Mouse (Mus musculus) neural tube, embryonic 14.5 days (tissue): ENCODE results near the gene Atat1. TPM values are rescaled to one million over a fixed set of nuclear protein-coding genes. Genes with fewer than 3 reads are reported as not detected.

ENCODE experiments used
- ATAC-seq: fragments of 200-750 bp; cut with Nextera tagmentation; 2 replicates; pipeline ENCODE4 v1.8.0; 2017; ENCODE audit warnings: low read depth, mild to moderate bottlenecking, moderate TSS enrichment, moderate library complexity
- H3K27ac ChIP-seq: fragments of 300-500 bp; sonication (generic); 2 replicates; pipeline ENCODE4 v1.5.1; 2014; ENCODE audit warnings: low read depth, mild to moderate bottlenecking, control low read depth, low read length, moderate library complexity, mixed read lengths
- H3K27me3 ChIP-seq: fragments of 300-500 bp; sonication (generic); 2 replicates; pipeline ENCODE4 v1.6.1; 2014; ENCODE audit warnings: low read length; ENCODE audit not compliant: control insufficient read depth, insufficient read depth
- H3K36me3 ChIP-seq: fragments of 300-500 bp; sonication (generic); 2 replicates; pipeline ENCODE4 v1.6.1; 2014; ENCODE audit warnings: low read length, mixed read lengths; ENCODE audit not compliant: control insufficient read depth, insufficient read depth
- H3K4me1 ChIP-seq: fragments of 300-500 bp; sonication (generic); 2 replicates; pipeline ENCODE4 v1.6.1; 2014; ENCODE audit warnings: low read length; ENCODE audit not compliant: control insufficient read depth, insufficient read depth
- H3K4me2 ChIP-seq: fragments of 300-500 bp; sonication (generic); 2 replicates; pipeline ENCODE4 v1.6.1; 2014; ENCODE audit warnings: mild to moderate bottlenecking, low read depth, low read length, control low read depth
- H3K4me3 ChIP-seq: fragments of 300-500 bp; sonication (generic); 2 replicates; pipeline ENCODE4 v1.5.1; 2014; ENCODE audit warnings: low read depth, low read length, control low read depth, mixed read lengths
- H3K9ac ChIP-seq: fragments of 300-500 bp; sonication (generic); replicated peaks from 2 replicates; pipeline ENCODE4 v1.6.1; 2014; ENCODE audit warnings: low read depth, mild to moderate bottlenecking, control low read depth, low read length, mixed read lengths
- H3K9me3 ChIP-seq: fragments of 300-500 bp; sonication (generic); 2 replicates; pipeline ENCODE4 v1.6.1; 2016; ENCODE audit warnings: low read length; ENCODE audit not compliant: control insufficient read depth
- WGBS: fragments of 180-500 bp; shearing (Covaris S2); extraction: QIAGEN DNeasy Blood & Tissue Kit; methylation state at CpG from one replicate; pipeline ENCODE4 v1.1.7; 2014; 5-methylcytosine and 5-hydroxymethylcytosine counted together
- polyA plus RNA-seq: library from polyadenylated mRNA; unstranded; fragments of >200 nt; fragmentation: Nextera tagmentation; extraction: Ambion mirVana; gene quantifications from 2 replicates; pipeline ENCODE4 v1.2.1, GENCODE M21; 2014

Atat1 gene
- polyA plus RNA-seq, 1 experiment from 2014 or later, result 481 TPM

GRCm38 (mm10) chr17:35919864-35920301 lies 10.0 kb upstream of the Atat1 start:
- 35% methylated on average over 6 of the region's 6 CpGs for WGBS
- peaks cover 23% of the 10 kb centered on the region for H3K4me1 ChIP-seq
- peak overlapping the region; percentile 97 for H3K27ac ChIP-seq
- H3K4me3 ChIP-seq, result peak overlapping the region; percentile 66
- H3K9me3 ChIP-seq, result no peaks in the 10 kb centered on the region
- H3K9ac ChIP-seq, result peak overlapping the region; percentile 99
- ATAC-seq, result no peak
- H3K27me3 ChIP-seq, result no peaks in the 10 kb centered on the region
- peak overlapping the region; percentile 69 for H3K4me2 ChIP-seq
- H3K36me3 ChIP-seq, result peaks cover 13% of the 10 kb centered on the region

GRCm38 (mm10) chr17:35919060-35919715 lies 9.3 kb upstream of the Atat1 start:
- peak; percentile 55 for ATAC-seq
- H3K4me3 ChIP-seq, result peak overlapping the region; percentile 66
- WGBS, result 4% methylated on average over 7 of the region's 7 CpGs

GRCm38 (mm10) chr17:35918276-35919059 lies 8.6 kb upstream of the Atat1 start:
- H3K36me3 ChIP-seq, result peaks cover 2% of the 10 kb centered on the region
- H3K27me3 ChIP-seq, result no peaks in the 10 kb centered on the region
- WGBS, result 0% methylated on average over 11 of the region's 11 CpGs
- peaks cover 23% of the 10 kb centered on the region for H3K4me1 ChIP-seq
- H3K9me3 ChIP-seq, result no peaks in the 10 kb centered on the region
- ATAC-seq, result no peak
- H3K4me2 ChIP-seq, result peak overlapping the region; percentile 69
- peak overlapping the region; percentile 97 for H3K27ac ChIP-seq
- peak overlapping the region; percentile 66 for H3K4me3 ChIP-seq
- H3K9ac ChIP-seq, result peak overlapping the region; percentile 99

More at GRCm38 (mm10) chr17:35919060-35919715, 9.3 kb upstream of the Atat1 start:
- H3K9ac ChIP-seq, result peak overlapping the region; percentile 99
- peak overlapping the region; percentile 97 for H3K27ac ChIP-seq
- H3K4me1 ChIP-seq, result peaks cover 23% of the 10 kb centered on the region
- H3K4me2 ChIP-seq, result peak overlapping the region; percentile 69
- no peaks in the 10 kb centered on the region for H3K27me3 ChIP-seq
- no peaks in the 10 kb centered on the region for H3K9me3 ChIP-seq
- peaks cover 9% of the 10 kb centered on the region for H3K36me3 ChIP-seq

- ATAC-seq, result peak; percentile 7; the same call in 1 of the 2 replicates
- WGBS, result under 1% methylated on average over 13 of the region's 13 CpGs
These were observed 7.8 kb upstream of the Atat1 start for GRCm38 (mm10) chr17:35917463-35918251.

GRCm38 (mm10) chr17:35917143-35917462 lies 7.2 kb upstream of the Atat1 start:
- Histone ChIP-seq H3K9me3 (no peaks in the 10 kb centered on the region), H3K9ac (peak overlapping the region; percentile 99), H3K27me3 (no peaks in the 10 kb centered on the region), H3K36me3 (peaks cover 6% of the 10 kb centered on the region), H3K27ac (peak overlapping the region; percentile 97), H3K4me3 (peak overlapping the region; percentile 66), H3K4me2 (peak overlapping the region; percentile 69), H3K4me1 (peaks cover 23% of the 10 kb centered on the region)
- WGBS, result 0% methylated on average over 8 of the region's 8 CpGs
- ATAC-seq, result no peak

More at GRCm38 (mm10) chr17:35917463-35918251, 7.8 kb upstream of the Atat1 start:
- Histone ChIP-seq H3K4me1 (peaks cover 23% of the 10 kb centered on the region), H3K9me3 (no peaks in the 10 kb centered on the region), H3K4me2 (peak overlapping the region; percentile 69), H3K4me3 (peak overlapping the region; percentile 66), H3K36me3 (peaks cover 3% of the 10 kb centered on the region), H3K27me3 (no peaks in the 10 kb centered on the region), H3K27ac (peak overlapping the region; percentile 97), H3K9ac (peak overlapping the region; percentile 99)

GRCm38 (mm10) chr17:35916297-35917142 lies 6.6 kb upstream of the Atat1 start, which contains the start of the genes Mrps18b and Ppp1r10:
Gene Mrps18b, minus strand, starts transcription at chr17:35916389.
Gene Ppp1r10, plus strand, starts transcription at chr17:35916434.
- Histone ChIP-seq H3K27me3 (no peaks in the 10 kb centered on the region), H3K4me1 (peaks cover 17% of the 10 kb centered on the region), H3K36me3 (peaks cover 6% of the 10 kb centered on the region), H3K9me3 (no peaks in the 10 kb centered on the region), H3K4me2 (peak within 1 kb of the TSS; percentile 69), H3K27ac (peak within 1 kb of the TSS; percentile 97), H3K4me3 (peak within 1 kb of the TSS; percentile 66), H3K9ac (peak within 1 kb of the TSS; percentile 99)
- under 1% methylated on average over 83 of the region's 83 CpGs for WGBS
- peak; percentile 91 for ATAC-seq

- H3K4me2 ChIP-seq, result peak overlapping the region; percentile 69
- peak overlapping the region; percentile 97 for H3K27ac ChIP-seq
- peaks cover 9% of the 10 kb centered on the region for H3K36me3 ChIP-seq
- H3K9ac ChIP-seq, result peak overlapping the region; percentile 99
- 3% methylated on average over 28 of the region's 28 CpGs for WGBS
- H3K4me1 ChIP-seq, result peaks cover 14% of the 10 kb centered on the region
- peak overlapping the region; percentile 66 for H3K4me3 ChIP-seq
- no peaks in the 10 kb centered on the region for H3K9me3 ChIP-seq
- no peaks in the 10 kb centered on the region for H3K27me3 ChIP-seq
- no peak for ATAC-seq
These were observed 5.8 kb upstream of the Atat1 start for GRCm38 (mm10) chr17:35915538-35916296.
